Mouse (Mus musculus): ENCODE measurements around the gene Gucd1. TPM values are rescaled to one million over a fixed set of nuclear protein-coding genes. Genes with fewer than 3 reads are reported as not detected.

The Gucd1 gene
- polyA plus RNA-seq, 1 experiment from 2014 or later: 27.6 TPM

- Histone ChIP-seq H3K27ac (no peak overlapping the region), H3K4me3 (no peak overlapping the region), H3K9me3 (no peaks in the 10 kb centered on the region), H3K9ac (no peak overlapping the region), H3K4me1 (0 out of 2 replicates have a peak, but pooled peaks cover 3% of the 10 kb centered on the region), H3K4me2 (no peak overlapping the region), H3K27me3 (no peaks in the 10 kb centered on the region), H3K36me3 (no peaks in the 10 kb centered on the region)
- ATAC-seq (ENCODE audit: insufficient number of reproducible peaks, low FRiP score, low TSS enrichment, low read depth): no peak
- WGBS: 43% methylated on average over 7 of the region's 7 CpGs
Observed at GRCm38 (mm10) chr10:75439211-75439811, 78.5 kb downstream of the Gucd1 start.

GRCm38 (mm10) chr10:75438132-75438810 lies 79.5 kb downstream of the Gucd1 start:
- Histone ChIP-seq H3K4me3 (no peak overlapping the region), H3K27me3 (no peaks in the 10 kb centered on the region), H3K4me2 (no peak overlapping the region), H3K27ac (no peak overlapping the region), H3K36me3 (no peaks in the 10 kb centered on the region), H3K9ac (no peak overlapping the region), H3K9me3 (no peaks in the 10 kb centered on the region), H3K4me1 (no peaks in the 10 kb centered on the region)
- no peak for ATAC-seq (ENCODE audit: insufficient number of reproducible peaks, low FRiP score, low TSS enrichment, low read depth)
- 77% methylated on average over 13 of the region's 13 CpGs for WGBS

- Histone ChIP-seq H3K27ac (no peak overlapping the region), H3K9ac (no peak overlapping the region), H3K4me3 (no peak overlapping the region), H3K4me1 (no peaks in the 10 kb centered on the region), H3K9me3 (no peaks in the 10 kb centered on the region), H3K27me3 (no peaks in the 10 kb centered on the region), H3K4me2 (no peak overlapping the region), H3K36me3 (no peaks in the 10 kb centered on the region)
- no peak for ATAC-seq (ENCODE audit: insufficient number of reproducible peaks, low FRiP score, low TSS enrichment, low read depth)
- 88% methylated on average over 1 of the region's 1 CpGs for WGBS
Observed at GRCm38 (mm10) chr10:75437284-75437683, 80.5 kb downstream of the Gucd1 start.

GRCm38 (mm10) chr10:75436604-75437217 lies 81.1 kb downstream of the Gucd1 start:
- Histone ChIP-seq H3K4me1 (no peaks in the 10 kb centered on the region), H3K4me2 (no peak overlapping the region), H3K36me3 (no peaks in the 10 kb centered on the region), H3K27me3 (no peaks in the 10 kb centered on the region), H3K27ac (no peak overlapping the region), H3K9ac (no peak overlapping the region), H3K4me3 (no peak overlapping the region), H3K9me3 (no peaks in the 10 kb centered on the region)
- ATAC-seq (ENCODE audit: insufficient number of reproducible peaks, low FRiP score, low TSS enrichment, low read depth): no peak
- 14% methylated on average over 3 of the region's 3 CpGs for WGBS

GRCm38 (mm10) chr10:75430633-75431032 lies 87.1 kb downstream of the Gucd1 start:
- no peak for ATAC-seq (ENCODE audit: insufficient number of reproducible peaks, low FRiP score, low TSS enrichment, low read depth)
- H3K27me3 ChIP-seq: no peaks in the 10 kb centered on the region
- no peaks in the 10 kb centered on the region for H3K9me3 ChIP-seq
- H3K36me3 ChIP-seq: no peaks in the 10 kb centered on the region
- no peaks in the 10 kb centered on the region for H3K4me1 ChIP-seq
- H3K4me3 ChIP-seq: no peak overlapping the region
- H3K27ac ChIP-seq: no peak overlapping the region
- H3K9ac ChIP-seq: no peak overlapping the region
- H3K4me2 ChIP-seq: no peak overlapping the region
- WGBS: 92% methylated on average over 6 of the region's 6 CpGs

GRCm38 (mm10) chr10:75430147-75430537 lies 87.6 kb downstream of the Gucd1 start:
- Histone ChIP-seq H3K4me1 (no peaks in the 10 kb centered on the region), H3K9ac (no peak overlapping the region), H3K36me3 (no peaks in the 10 kb centered on the region), H3K9me3 (no peaks in the 10 kb centered on the region), H3K4me3 (no peak overlapping the region), H3K27me3 (no peaks in the 10 kb centered on the region), H3K4me2 (no peak overlapping the region), H3K27ac (no peak overlapping the region)
- WGBS: 89% methylated on average over 5 of the region's 5 CpGs
- no peak for ATAC-seq (ENCODE audit: insufficient number of reproducible peaks, low FRiP score, low TSS enrichment, low read depth)

GRCm38 (mm10) chr10:75429522-75430146 lies 88.1 kb downstream of the Gucd1 start:
- H3K4me2 ChIP-seq: no peak overlapping the region
- no peaks in the 10 kb centered on the region for H3K36me3 ChIP-seq
- no peak overlapping the region for H3K9ac ChIP-seq
- no peak overlapping the region for H3K4me3 ChIP-seq
- H3K27ac ChIP-seq: no peak overlapping the region
- no peak for ATAC-seq (ENCODE audit: insufficient number of reproducible peaks, low FRiP score, low TSS enrichment, low read depth)
- no peaks in the 10 kb centered on the region for H3K4me1 ChIP-seq
- 81% methylated on average over 7 of the region's 7 CpGs for WGBS
- H3K9me3 ChIP-seq: no peaks in the 10 kb centered on the region
- H3K27me3 ChIP-seq: no peaks in the 10 kb centered on the region

GRCm38 (mm10) chr10:75429004-75429380 lies 88.8 kb downstream of the Gucd1 start:
- no peak for ATAC-seq (ENCODE audit: insufficient number of reproducible peaks, low FRiP score, low TSS enrichment, low read depth)
- Histone ChIP-seq H3K27me3 (no peaks in the 10 kb centered on the region), H3K4me2 (no peak overlapping the region)

GRCm38 (mm10) chr10:75428049-75429003 lies 89.4 kb downstream of the Gucd1 start:
- H3K4me3 ChIP-seq: no peak overlapping the region
- H3K4me1 ChIP-seq: no peaks in the 10 kb centered on the region
- no peaks in the 10 kb centered on the region for H3K9me3 ChIP-seq
- H3K27ac ChIP-seq: no peak overlapping the region
- no peak overlapping the region for H3K9ac ChIP-seq
- no peaks in the 10 kb centered on the region for H3K27me3 ChIP-seq
- no peak overlapping the region for H3K4me2 ChIP-seq
- WGBS: 83% methylated on average over 13 of the region's 13 CpGs
- no peak for ATAC-seq (ENCODE audit: insufficient number of reproducible peaks, low FRiP score, low TSS enrichment, low read depth)
- no peaks in the 10 kb centered on the region for H3K36me3 ChIP-seq

More at GRCm38 (mm10) chr10:75429004-75429380, 88.8 kb downstream of the Gucd1 start:
- H3K36me3 ChIP-seq: no peaks in the 10 kb centered on the region
- H3K27ac ChIP-seq: no peak overlapping the region
- H3K4me1 ChIP-seq: no peaks in the 10 kb centered on the region
- no peaks in the 10 kb centered on the region for H3K9me3 ChIP-seq
- WGBS: 77% methylated on average over 6 of the region's 6 CpGs
- H3K9ac ChIP-seq: no peak overlapping the region
- no peak overlapping the region for H3K4me3 ChIP-seq

- H3K9ac ChIP-seq: no peak overlapping the region
- H3K27me3 ChIP-seq: no peaks in the 10 kb centered on the region
- H3K4me3 ChIP-seq: no peak overlapping the region
- no peaks in the 10 kb centered on the region for H3K36me3 ChIP-seq
- no peak overlapping the region for H3K4me2 ChIP-seq
- H3K9me3 ChIP-seq: no peaks in the 10 kb centered on the region
- H3K27ac ChIP-seq: no peak overlapping the region
- whole genome bisulfite sequencing: 89% methylated on average over 10 of the region's 10 CpGs
- no peak for ATAC-seq (ENCODE audit: insufficient number of reproducible peaks, low FRiP score, low TSS enrichment, low read depth)
- H3K4me1 ChIP-seq: no peaks in the 10 kb centered on the region
Observed at GRCm38 (mm10) chr10:75424498-75424901, 93.3 kb downstream of the Gucd1 start.

- no peaks in the 10 kb centered on the region for H3K27me3 ChIP-seq
- no peaks in the 10 kb centered on the region for H3K4me1 ChIP-seq
- H3K4me3 ChIP-seq: no peak overlapping the region
- 63% methylated on average over 4 of the region's 4 CpGs for WGBS
- H3K36me3 ChIP-seq: no peaks in the 10 kb centered on the region
- no peak overlapping the region for H3K9ac ChIP-seq
- H3K9me3 ChIP-seq: no peaks in the 10 kb centered on the region
- no peak overlapping the region for H3K4me2 ChIP-seq
- no peak overlapping the region for H3K27ac ChIP-seq
- no peak for ATAC-seq (ENCODE audit: insufficient number of reproducible peaks, low FRiP score, low TSS enrichment, low read depth)
Observed at GRCm38 (mm10) chr10:75418747-75419146, 99.0 kb downstream of the Gucd1 start.
